Mouse (Mus musculus): Measurements from ENCODE around the gene Trmt5. TPM values are rescaled to one million over a fixed set of nuclear protein-coding genes. Genes with fewer than 3 reads are reported as not detected.

The Trmt5 gene
- polyA plus RNA-seq (2015; fragmentation: Nextera tagmentation; extraction: Ambion mirVana) = 5.3 and 6.6 TPM in 2 replicates

DNA sequence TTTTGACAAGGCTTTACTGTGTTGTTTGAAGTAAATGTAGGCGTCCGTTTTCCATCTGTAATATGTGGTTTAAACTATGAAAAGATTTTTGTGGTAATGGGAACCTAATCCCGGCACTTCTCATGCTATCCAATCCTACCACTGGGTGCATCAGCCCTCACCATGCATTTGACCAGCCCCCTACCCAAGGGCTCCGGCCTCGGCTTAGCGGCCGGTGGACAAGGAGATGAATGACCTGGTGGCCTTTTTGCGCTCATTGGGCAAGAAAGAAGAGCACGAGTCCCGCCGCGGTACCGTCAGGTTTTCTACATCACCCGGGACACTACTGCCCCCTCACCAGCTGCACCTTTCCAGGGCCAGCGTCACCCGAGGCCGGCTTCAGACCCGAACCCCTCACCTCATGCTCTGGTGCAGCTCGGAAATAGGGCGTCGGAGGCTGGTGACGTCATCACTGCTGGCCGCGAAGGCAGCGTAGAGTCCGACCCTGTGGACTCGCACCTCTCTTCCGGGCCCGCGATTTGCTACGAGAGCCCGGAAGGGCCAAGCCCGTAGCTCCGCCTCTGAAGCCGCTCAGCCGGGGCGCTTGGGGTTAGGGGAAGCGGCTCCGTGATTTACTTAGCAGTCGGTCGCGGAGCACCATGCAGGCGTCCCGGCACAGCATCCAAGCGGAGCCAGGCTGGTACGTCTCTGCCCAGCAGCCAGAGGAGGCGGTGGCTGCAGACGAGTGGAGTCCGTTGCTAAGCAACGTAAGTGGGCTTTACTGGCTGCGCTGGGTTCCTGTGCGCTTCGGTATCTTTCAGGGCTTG, at the start of gene Trmt5, which contains the start of gene Slc38a6:
Gene Trmt5, minus strand, starts transcription at position 424 of the 806 bp plus-strand sequence.
Gene Slc38a6, plus strand, starts transcription at position 493 of the 806 bp plus-strand sequence.
- peak within 1 kb of the TSS; percentile 69 for H3K9ac ChIP-seq (ENCODE audit: low read depth, low read length)
- no peak for TF ChIP-seq CTCF (IDR thresholded peaks at IDR 0.05; ENCODE audit: low read depth)
- ATAC-seq = peak; percentile 96
- H3K4me1 ChIP-seq (replicated peaks; ENCODE audit: control insufficient read depth, insufficient read depth, low read length) = peaks cover 3% of the 10 kb centered on the region; the same call in 1 of the 2 replicates
- H3K9me3 ChIP-seq (ENCODE audit: control insufficient read depth) = no peaks in the 10 kb centered on the region
- under 1% methylated on average over 53 of the region's 53 CpGs for WGBS
- H3K36me3 ChIP-seq (ENCODE audit: control insufficient read depth, insufficient read depth) = 0 out of 2 replicates have a peak, but pooled peaks cover 2% of the 10 kb centered on the region
- peak within 1 kb of the TSS; percentile 74 for H3K4me3 ChIP-seq (ENCODE audit: low read depth, low read length)
- H3K27ac ChIP-seq (ENCODE audit: low read depth, low read length) = peak within 1 kb of the TSS; percentile 76
- peak within 1 kb of the TSS; percentile 82 for H3K4me2 ChIP-seq (replicated peaks; ENCODE audit: low read depth)
- no peaks in the 10 kb centered on the region for H3K27me3 ChIP-seq (replicated peaks; ENCODE audit: control insufficient read depth, insufficient read depth, low read length)

DNA sequence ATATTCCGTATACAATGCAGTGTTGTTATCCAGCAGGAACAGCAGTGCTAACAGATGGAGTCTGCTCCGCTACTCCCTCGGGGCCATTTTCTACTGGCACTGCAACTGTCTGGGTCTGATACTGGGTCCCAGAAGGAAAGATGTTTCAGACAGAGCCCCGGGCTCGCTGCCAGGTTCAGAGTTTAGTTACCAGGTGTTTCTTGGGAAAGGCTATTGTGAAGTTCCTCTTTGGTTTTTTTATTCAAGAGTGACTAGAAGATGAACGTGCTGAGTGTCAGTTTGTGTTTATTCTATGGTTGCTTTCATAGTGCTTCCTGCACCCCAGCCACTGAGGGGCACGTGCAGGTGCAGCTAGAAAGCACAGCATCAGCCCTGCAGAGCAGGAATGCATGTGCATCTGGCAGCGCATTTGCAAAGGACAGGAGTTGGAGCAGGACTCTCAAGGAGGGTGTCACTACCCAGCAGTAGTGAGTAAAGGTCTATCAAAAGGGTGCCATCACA, 47.6 kb upstream of the Trmt5 start:
- Histone ChIP-seq H3K4me1 (replicated peaks; ENCODE audit: control insufficient read depth, insufficient read depth, low read length) (no peaks in the 10 kb centered on the region), H3K4me3 (ENCODE audit: low read depth, low read length) (no peak overlapping the region), H3K36me3 (ENCODE audit: control insufficient read depth, insufficient read depth) (no peaks in the 10 kb centered on the region), H3K27ac (ENCODE audit: low read depth, low read length) (no peak overlapping the region), H3K4me2 (replicated peaks; ENCODE audit: low read depth) (no peak overlapping the region), H3K9me3 (ENCODE audit: control insufficient read depth) (no peaks in the 10 kb centered on the region), H3K9ac (ENCODE audit: low read depth, low read length) (no peak overlapping the region), H3K27me3 (replicated peaks; ENCODE audit: control insufficient read depth, insufficient read depth, low read length) (no peaks in the 10 kb centered on the region)
- WGBS = 64% methylated on average over 8 of the region's 8 CpGs
- no peak for TF ChIP-seq CTCF (IDR thresholded peaks at IDR 0.05; ENCODE audit: low read depth)
- no peak for ATAC-seq

GRCm38 (mm10) chr12:73332701-73333100, 46.2 kb upstream of the Trmt5 start:
- Histone ChIP-seq H3K4me3 (ENCODE audit: low read depth, low read length) (no peak overlapping the region), H3K27ac (ENCODE audit: low read depth, low read length) (no peak overlapping the region), H3K9me3 (ENCODE audit: control insufficient read depth) (no peaks in the 10 kb centered on the region), H3K4me2 (replicated peaks; ENCODE audit: low read depth) (no peak overlapping the region), H3K36me3 (ENCODE audit: control insufficient read depth, insufficient read depth) (no peaks in the 10 kb centered on the region), H3K27me3 (replicated peaks; ENCODE audit: control insufficient read depth, insufficient read depth, low read length) (no peaks in the 10 kb centered on the region), H3K4me1 (replicated peaks; ENCODE audit: control insufficient read depth, insufficient read depth, low read length) (no peaks in the 10 kb centered on the region), H3K9ac (ENCODE audit: low read depth, low read length) (no peak overlapping the region)
- no peak for TF ChIP-seq CTCF (IDR thresholded peaks at IDR 0.05; ENCODE audit: low read depth)
- WGBS = 88% methylated on average over 4 of the region's 4 CpGs
- ATAC-seq = no peak

DNA sequence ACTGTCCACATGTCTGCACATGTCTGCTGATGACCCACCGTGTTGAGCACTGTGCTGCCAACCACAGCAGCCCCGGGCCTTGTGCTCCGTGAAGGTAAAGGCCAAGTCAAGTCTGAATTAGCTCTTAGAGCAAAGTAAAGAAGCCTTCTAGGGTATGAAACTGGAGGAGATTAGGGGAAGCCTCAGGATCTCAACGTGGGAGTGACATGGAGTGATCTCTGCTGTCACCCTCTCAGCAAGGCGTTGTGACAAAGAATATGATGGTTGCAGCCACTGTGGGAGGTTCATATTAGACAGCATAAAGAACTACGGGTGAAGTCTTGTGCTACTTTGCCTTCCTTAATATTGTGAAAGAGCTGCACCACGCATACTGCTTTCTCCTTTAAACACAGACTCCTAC, 43.7 kb upstream of the Trmt5 start:
- Histone ChIP-seq H3K27me3 (replicated peaks; ENCODE audit: control insufficient read depth, insufficient read depth, low read length) (no peaks in the 10 kb centered on the region), H3K4me3 (ENCODE audit: low read depth, low read length) (no peak overlapping the region), H3K4me1 (replicated peaks; ENCODE audit: control insufficient read depth, insufficient read depth, low read length) (no peaks in the 10 kb centered on the region), H3K36me3 (ENCODE audit: control insufficient read depth, insufficient read depth) (no peaks in the 10 kb centered on the region; the same call in 1 of the 2 replicates), H3K4me2 (replicated peaks; ENCODE audit: low read depth) (no peak overlapping the region), H3K27ac (ENCODE audit: low read depth, low read length) (no peak overlapping the region), H3K9me3 (ENCODE audit: control insufficient read depth) (no peaks in the 10 kb centered on the region), H3K9ac (ENCODE audit: low read depth, low read length) (no peak overlapping the region)
- ATAC-seq = no peak
- WGBS = 83% methylated on average over 7 of the region's 7 CpGs
- no peak for TF ChIP-seq CTCF (IDR thresholded peaks at IDR 0.05; ENCODE audit: low read depth)

- Histone ChIP-seq H3K27me3 (replicated peaks; ENCODE audit: control insufficient read depth, insufficient read depth, low read length) (no peaks in the 10 kb centered on the region), H3K4me3 (ENCODE audit: low read depth, low read length) (no peak overlapping the region), H3K36me3 (ENCODE audit: control insufficient read depth, insufficient read depth) (no peaks in the 10 kb centered on the region; the same call in 1 of the 2 replicates), H3K9me3 (ENCODE audit: control insufficient read depth) (no peaks in the 10 kb centered on the region), H3K9ac (ENCODE audit: low read depth, low read length) (no peak overlapping the region), H3K4me2 (replicated peaks; ENCODE audit: low read depth) (no peak overlapping the region), H3K27ac (ENCODE audit: low read depth, low read length) (no peak overlapping the region), H3K4me1 (replicated peaks; ENCODE audit: control insufficient read depth, insufficient read depth, low read length) (no peaks in the 10 kb centered on the region)
- TF ChIP-seq CTCF (IDR thresholded peaks at IDR 0.05; ENCODE audit: low read depth) = no peak
- no peak for ATAC-seq
- 74% methylated on average over 4 of the region's 4 CpGs for WGBS
Observed at GRCm38 (mm10) chr12:73328448-73329167, 42.1 kb upstream of the Trmt5 start.

GRCm38 (mm10) chr12:73327381-73327780, 40.9 kb upstream of the Trmt5 start:
- H3K9me3 ChIP-seq (ENCODE audit: control insufficient read depth) = no peaks in the 10 kb centered on the region
- H3K36me3 ChIP-seq (ENCODE audit: control insufficient read depth, insufficient read depth) = no peaks in the 10 kb centered on the region; the same call in 1 of the 2 replicates
- H3K27ac ChIP-seq (ENCODE audit: low read depth, low read length) = no peak overlapping the region
- no peak overlapping the region for H3K4me3 ChIP-seq (ENCODE audit: low read depth, low read length)
- H3K9ac ChIP-seq (ENCODE audit: low read depth, low read length) = no peak overlapping the region
- no peak for ATAC-seq
- H3K27me3 ChIP-seq (replicated peaks; ENCODE audit: control insufficient read depth, insufficient read depth, low read length) = no peaks in the 10 kb centered on the region
- H3K4me2 ChIP-seq (replicated peaks; ENCODE audit: low read depth) = no peak overlapping the region
- no peak for TF ChIP-seq CTCF (IDR thresholded peaks at IDR 0.05; ENCODE audit: low read depth)
- WGBS = 76% methylated on average over 3 of the region's 3 CpGs
- H3K4me1 ChIP-seq (replicated peaks; ENCODE audit: control insufficient read depth, insufficient read depth, low read length) = no peaks in the 10 kb centered on the region

All from intestine, postnatal 0 days (tissue).